Mouse (Mus musculus) spleen, adult 18-20 months (tissue): ENCODE data around the gene Actn1.

Experiments used
- DNase-seq, 2 experiments: peaks; one replicate each; pipeline ENCODE4 v3.0.0; 2022; ENCODE audit warnings: mixed read lengths in 2 of 2

Gene Actn1

GRCm38 (mm10) chr12:80259216-80260055 is 735 bp downstream of the Actn1 start:
- DNase-seq, result peak; percentile 25 to 43

- DNase-seq, result no peak
Observed at GRCm38 (mm10) chr12:80258520-80259215, 1.5 kb downstream of the Actn1 start.

GRCm38 (mm10) chr12:80251978-80252377 is 8.2 kb downstream of the Actn1 start:
- DNase-seq, result no peak

GRCm38 (mm10) chr12:80251554-80251953 is 8.6 kb downstream of the Actn1 start:
- DNase-seq, result no peak

- DNase-seq, result no peak
Observed at GRCm38 (mm10) chr12:80249539-80249938, 10.6 kb downstream of the Actn1 start.

- no peak for DNase-seq
Observed at GRCm38 (mm10) chr12:80247067-80247466, 13.1 kb downstream of the Actn1 start.

GRCm38 (mm10) chr12:80246505-80246904 is 13.7 kb downstream of the Actn1 start:
- no peak for DNase-seq

GRCm38 (mm10) chr12:80244755-80245154 is 15.4 kb downstream of the Actn1 start:
- no peak for DNase-seq

GRCm38 (mm10) chr12:80244127-80244526 is 16.0 kb downstream of the Actn1 start:
- DNase-seq, result no peak

GRCm38 (mm10) chr12:80243335-80243734 is 16.8 kb downstream of the Actn1 start:
- no peak for DNase-seq

GRCm38 (mm10) chr12:80239445-80239844 is 20.7 kb downstream of the Actn1 start:
- no peak for DNase-seq

- no peak for DNase-seq
Observed at GRCm38 (mm10) chr12:80238523-80238922, 21.6 kb downstream of the Actn1 start.

- peak in 1 of 2 experiments; percentile 11 for DNase-seq
Observed at GRCm38 (mm10) chr12:80235295-80235694, 24.9 kb downstream of the Actn1 start.

GRCm38 (mm10) chr12:80234226-80234625 is 25.9 kb downstream of the Actn1 start:
- DNase-seq, result no peak

- DNase-seq, result no peak
Observed at GRCm38 (mm10) chr12:80232840-80233218, 27.3 kb downstream of the Actn1 start.

- DNase-seq, result no peak
Observed at GRCm38 (mm10) chr12:80232076-80232839, 27.9 kb downstream of the Actn1 start.

GRCm38 (mm10) chr12:80231317-80231716 is 28.9 kb downstream of the Actn1 start:
- DNase-seq, result no peak

- no peak for DNase-seq
Observed at GRCm38 (mm10) chr12:80230854-80231253, 29.3 kb downstream of the Actn1 start.

- DNase-seq, result peak; percentile 18 to 22
Observed at GRCm38 (mm10) chr12:80230111-80230700, 30.0 kb downstream of the Actn1 start.

GRCm38 (mm10) chr12:80229010-80229800 is 31.0 kb downstream of the Actn1 start:
- DNase-seq, result no peak

- no peak for DNase-seq
Observed at GRCm38 (mm10) chr12:80228356-80228755, 31.8 kb downstream of the Actn1 start.

GRCm38 (mm10) chr12:80227835-80228234 is 32.3 kb downstream of the Actn1 start:
- DNase-seq, result no peak
